Mouse (Mus musculus): ENCODE measurements around the gene Jmjd1c.

DNA sequence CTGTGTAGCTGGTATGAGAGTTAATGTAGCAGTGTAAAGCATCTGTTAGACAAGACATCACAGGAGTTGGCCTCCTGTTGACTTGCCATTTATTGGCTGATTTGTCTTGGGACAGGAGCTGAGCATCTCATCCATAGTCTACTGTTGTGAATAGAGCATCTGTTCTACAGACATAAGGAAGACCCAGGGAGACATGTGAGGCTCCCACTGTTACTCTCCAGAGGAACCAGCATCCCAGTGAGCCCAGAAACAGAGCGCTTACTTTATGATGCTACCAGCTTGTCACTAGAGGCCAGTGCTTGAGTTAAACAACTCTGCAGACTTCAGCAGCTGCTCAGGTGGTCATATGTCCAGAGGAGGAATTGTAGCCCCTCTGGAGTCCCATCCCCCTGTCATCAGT, 157.2 kb downstream of the Jmjd1c start:
- TF ChIP-seq POLR2A (IDR thresholded peaks at IDR 0.05; ENCODE audit: insufficient read depth, low read depth, low read length): no peak
- TF ChIP-seq CTCF (IDR thresholded peaks at IDR 0.05): no peak

Measured in heart, adult 2 months (tissue).